ENCODE assay signal across 26 mouse cellular contexts in genomic region chr17:29273156-29273555, GRCm38 (mm10). TPM values are rescaled to one million over a fixed set of nuclear protein-coding genes. Genes with fewer than 3 reads are reported as not detected.
A peak's percentile ranks its signal among the peaks of the same experiment; 100 is the strongest.
DNase-seq lines count a peak whose midpoint lies in the region; ATAC-seq and TF ChIP-seq lines count a peak whose summit lies in the region.
"Had no signal": no experiment of that assay in that cellular context is flagged by ENCODE, and none has a peak within 500 bp of the region (broad histone marks: within the 10 kb centered on the region; RNA-seq: fewer than 3 reads in every experiment).

No protein-coding gene starts in this region.

- no peak overlapping the region for H3K4me3 ChIP-seq in kidney, adult 2 months (ENCODE audit: insufficient read depth, low read depth, low read length)
- H3K4me3 ChIP-seq in liver, embryonic 15.5 days (replicated peaks) = no peak overlapping the region
- no peak overlapping the region for H3K4me3 ChIP-seq in liver, embryonic 12.5 days
- H3K4me3 ChIP-seq in lung, embryonic 16.5 days (ENCODE audit: low read length) = no peak overlapping the region
- H3K4me3 ChIP-seq in lung, adult 2 months (replicated peaks; ENCODE audit: extremely low read depth, low read depth, low read length) = no peak overlapping the region
- H3K4me3 ChIP-seq: embryonic facial prominence, embryonic 13.5 days; embryonic facial prominence, embryonic 15.5 days; erythroblast, embryonic 14.5 days; forebrain, embryonic 10.5 days; forebrain, embryonic 12.5 days had no signal

- H3K36me3 ChIP-seq in kidney, adult 2 months (ENCODE audit: control insufficient read depth, insufficient read depth, low read length) = no peaks in the 10 kb centered on the region
- 0 out of 2 replicates have a peak, but pooled peaks cover 4% of the 10 kb centered on the region for H3K36me3 ChIP-seq in liver, embryonic 15.5 days (replicated peaks)
- peaks cover 6% of the 10 kb centered on the region; the same call in 1 of the 2 replicates for H3K36me3 ChIP-seq in liver, embryonic 12.5 days
- no peaks in the 10 kb centered on the region for H3K36me3 ChIP-seq in lung, embryonic 16.5 days (ENCODE audit: control insufficient read depth, insufficient read depth, low read length)
- H3K36me3 ChIP-seq: embryonic facial prominence, embryonic 15.5 days had no signal

- TF ChIP-seq CTCF in kidney, adult 2 months (conservative IDR thresholded peaks at IDR 0.05; ENCODE audit: insufficient read depth, insufficient read length, low read depth, low read length) = no peak
- TF ChIP-seq CTCF in lung, adult 2 months (IDR thresholded peaks at IDR 0.05; ENCODE audit: insufficient read depth, low read length) = no peak

- no peak for TF ChIP-seq POLR2A in kidney, adult 2 months (IDR thresholded peaks at IDR 0.05; ENCODE audit: low read depth, low read length)
- no peak for TF ChIP-seq POLR2A in lung, adult 2 months (IDR thresholded peaks at IDR 0.05; ENCODE audit: borderline replicate concordance, extremely low read depth, low read depth, low read length)

- H3K9me3 ChIP-seq in liver, embryonic 15.5 days (replicated peaks) = no peaks in the 10 kb centered on the region
- H3K9me3 ChIP-seq in liver, embryonic 12.5 days (replicated peaks) = no peaks in the 10 kb centered on the region
- H3K9me3 ChIP-seq in lung, embryonic 16.5 days (ENCODE audit: control insufficient read depth, low read length) = no peaks in the 10 kb centered on the region
- H3K9me3 ChIP-seq: embryonic facial prominence, embryonic 13.5 days; embryonic facial prominence, embryonic 15.5 days; forebrain, embryonic 10.5 days; forebrain, embryonic 12.5 days; G1E had no signal

- DNase-seq in kidney, adult 2 months = no peak
- no peak for DNase-seq in kidney, adult 18-20 months
- DNase-seq in lung, adult 2 months = no peak
- no peak for DNase-seq in cerebellum, postnatal 4 days (ENCODE audit: low spot score in 2 of 2)
- DNase-seq: adrenal gland, adult 8-10 months; B cell, adult 2 months; cerebellum, adult 11-12 months; cerebellum, adult 2 months; cerebellum, adult 9-10 months; cerebellum, postnatal 10 days; cerebellum, postnatal 25 days; embryo, embryonic 11 days had no signal

- H3K27me3 ChIP-seq in kidney, adult 2 months (replicated peaks; ENCODE audit: control insufficient read depth, insufficient read depth, low read length) = no peaks in the 10 kb centered on the region
- H3K27me3 ChIP-seq in liver, embryonic 15.5 days = no peaks in the 10 kb centered on the region
- no peaks in the 10 kb centered on the region for H3K27me3 ChIP-seq in liver, embryonic 12.5 days (replicated peaks)
- H3K27me3 ChIP-seq in lung, embryonic 16.5 days (ENCODE audit: control insufficient read depth, insufficient read depth, low read depth, low read length) = no peaks in the 10 kb centered on the region
- H3K27me3 ChIP-seq: CH12.LX; embryonic facial prominence, embryonic 13.5 days; embryonic facial prominence, embryonic 15.5 days; forebrain, embryonic 12.5 days; Patski had no signal

- no peak overlapping the region for H3K9ac ChIP-seq in liver, embryonic 15.5 days
- no peak overlapping the region for H3K9ac ChIP-seq in liver, embryonic 12.5 days
- no peak overlapping the region for H3K9ac ChIP-seq in lung, embryonic 16.5 days (ENCODE audit: low read length)
- H3K9ac ChIP-seq: embryonic facial prominence, embryonic 15.5 days; forebrain, embryonic 12.5 days had no signal

- H3K4me1 ChIP-seq in kidney, adult 2 months (ENCODE audit: control insufficient read depth, insufficient read depth, low read length) = peaks cover 14% of the 10 kb centered on the region
- peaks cover 39% of the 10 kb centered on the region for H3K4me1 ChIP-seq in liver, embryonic 15.5 days (replicated peaks)
- peaks cover 39% of the 10 kb centered on the region for H3K4me1 ChIP-seq in liver, embryonic 12.5 days
- peaks cover 15% of the 10 kb centered on the region for H3K4me1 ChIP-seq in lung, embryonic 16.5 days (replicated peaks; ENCODE audit: control insufficient read depth, insufficient read depth, low read length)
- H3K4me1 ChIP-seq in lung, adult 2 months (ENCODE audit: control insufficient read depth, insufficient read depth, low read length) = peaks cover 4% of the 10 kb centered on the region

- H3K27ac ChIP-seq in kidney, adult 2 months (ENCODE audit: insufficient read depth, low read depth, low read length) = 0 out of 2 replicates have a peak overlapping the region, but pooled peaks have one; percentile 26
- peak overlapping the region; percentile 61; the same call in 1 of the 2 replicates for H3K27ac ChIP-seq in liver, embryonic 15.5 days (replicated peaks)
- no peak overlapping the region for H3K27ac ChIP-seq in liver, embryonic 12.5 days
- H3K27ac ChIP-seq in lung, embryonic 16.5 days (ENCODE audit: low read length) = peak overlapping the region; percentile 38; the same call in 1 of the 2 replicates
- H3K27ac ChIP-seq: embryonic facial prominence, embryonic 13.5 days; embryonic facial prominence, embryonic 15.5 days; forebrain, embryonic 10.5 days; forebrain, embryonic 12.5 days had no signal

- WGBS in kidney, adult 2 months = 71% methylated on average over 7 of the region's 7 CpGs
- WGBS in liver, embryonic 15.5 days (ENCODE audit: insufficient replicate concordance) = 67% methylated on average over 7 of the region's 7 CpGs
- 67% methylated on average over 7 of the region's 7 CpGs for WGBS in liver, embryonic 12.5 days (ENCODE audit: insufficient replicate concordance)
- 48% methylated on average over 7 of the region's 7 CpGs for WGBS in lung, embryonic 16.5 days
- 63% methylated on average over 7 of the region's 7 CpGs for WGBS in lung, adult 2 months

- peak; percentile 32 for ATAC-seq in liver, embryonic 15.5 days (ENCODE audit: insufficient read depth)
- ATAC-seq in liver, embryonic 12.5 days = no peak
- no peak for ATAC-seq in lung, embryonic 16.5 days (ENCODE audit: low read depth)
- ATAC-seq: activated CD4-positive, CD25-positive, alpha-beta regulatory T cell, adult 4 months; CD4-positive, CD25-positive, alpha-beta regulatory T cell, adult 4 months; forebrain, embryonic 14.5 days; Patski had no signal

- no peak overlapping the region for H3K4me2 ChIP-seq in liver, embryonic 15.5 days
- H3K4me2 ChIP-seq in liver, embryonic 12.5 days = no peak overlapping the region
- H3K4me2 ChIP-seq in lung, embryonic 16.5 days (ENCODE audit: low read depth, low read length) = no peak overlapping the region
- H3K4me2 ChIP-seq: embryonic facial prominence, embryonic 13.5 days; embryonic facial prominence, embryonic 15.5 days; forebrain, embryonic 12.5 days had no signal

RNA-seq across cellular contexts. Expression of gene BC004004, which starts 4.6 kb away (rescaled TPM):
- 219 and 228 TPM in 2 replicates for polyA plus RNA-seq in kidney, adult 2 months (2012; rRNA removed)
- polyA plus RNA-seq in liver, embryonic 15.5 days (2015; fragmentation: Nextera tagmentation; extraction: Ambion mirVana) = 62.7 and 69.9 TPM in 2 replicates
- polyA plus RNA-seq in liver, embryonic 12.5 days (2016; fragmentation: Nextera tagmentation; extraction: Ambion mirVana) = 51.5 and 54.6 TPM in 2 replicates
- 82.2 and 87.7 TPM in 2 replicates for polyA plus RNA-seq in lung, embryonic 16.5 days (2015; fragmentation: Nextera tagmentation; extraction: Ambion mirVana)
- 56.5 and 70.8 TPM in 2 replicates for polyA plus RNA-seq in lung, adult 2 months (2012; rRNA removed)

RNA-seq across cellular contexts. Expression of gene Ppil1, which starts 9.2 kb away (rescaled TPM):
- polyA plus RNA-seq in kidney, adult 2 months (2012; rRNA removed) = 21.5 and 23.5 TPM in 2 replicates
- polyA plus RNA-seq in liver, embryonic 15.5 days (2015; fragmentation: Nextera tagmentation; extraction: Ambion mirVana) = 86.2 and 92.9 TPM in 2 replicates
- polyA plus RNA-seq in liver, embryonic 12.5 days (2016; fragmentation: Nextera tagmentation; extraction: Ambion mirVana) = 123 and 126 TPM in 2 replicates
- 144 and 145 TPM in 2 replicates for polyA plus RNA-seq in lung, embryonic 16.5 days (2015; fragmentation: Nextera tagmentation; extraction: Ambion mirVana)
- 18.7 and 20.7 TPM in 2 replicates for polyA plus RNA-seq in lung, adult 2 months (2012; rRNA removed)

RNA-seq across cellular contexts. Expression of gene Cpne5, which starts 35.2 kb away (rescaled TPM):
- 0.78 and 1.2 TPM in 2 replicates for polyA plus RNA-seq in kidney, adult 2 months (2012; rRNA removed)
- 0.05 and 0.12 TPM in 2 replicates for polyA plus RNA-seq in liver, embryonic 15.5 days (2015; fragmentation: Nextera tagmentation; extraction: Ambion mirVana)
- 0.18 and 0.33 TPM in 2 replicates for polyA plus RNA-seq in liver, embryonic 12.5 days (2016; fragmentation: Nextera tagmentation; extraction: Ambion mirVana)
- 3.6 and 5.0 TPM in 2 replicates for polyA plus RNA-seq in lung, embryonic 16.5 days (2015; fragmentation: Nextera tagmentation; extraction: Ambion mirVana)
- polyA plus RNA-seq in lung, adult 2 months (2012; rRNA removed) = 13.6 and 15.7 TPM in 2 replicates

RNA-seq across cellular contexts. Expression of gene Pi16, which starts 44.3 kb away (rescaled TPM):
- polyA plus RNA-seq in kidney, adult 2 months (2012; rRNA removed) = 18.4 and 22.2 TPM in 2 replicates
- 1.9 and 2.4 TPM in 2 replicates for polyA plus RNA-seq in liver, embryonic 15.5 days (2015; fragmentation: Nextera tagmentation; extraction: Ambion mirVana)
- 0.37 and 0.59 TPM in 2 replicates for polyA plus RNA-seq in liver, embryonic 12.5 days (2016; fragmentation: Nextera tagmentation; extraction: Ambion mirVana)
- 2.3 and 3.5 TPM in 2 replicates for polyA plus RNA-seq in lung, embryonic 16.5 days (2015; fragmentation: Nextera tagmentation; extraction: Ambion mirVana)
- polyA plus RNA-seq in lung, adult 2 months (2012; rRNA removed) = 46.8 and 47.3 TPM in 2 replicates
- polyA plus RNA-seq: Patski had no signal
